Mouse (Mus musculus) bone marrow, adult 2 months (tissue): ENCODE data around the gene Flnc.

ENCODE experiments used
- CTCF ChIP-seq: fragments of 200-500 bp; IDR thresholded peaks from 2 replicates; pipeline ENCODE4 v1.5.1; 2011; ENCODE audit warnings: low read length, control low read depth; ENCODE audit not compliant: control insufficient read depth, insufficient read depth
- POLR2A ChIP-seq: fragments of 200-500 bp; IDR thresholded peaks from 2 replicates; pipeline ENCODE4 v1.6.1; 2011; ENCODE audit warnings: low read depth, mild to moderate bottlenecking, control low read depth, low read length, borderline replicate concordance; ENCODE audit not compliant: control insufficient read depth

DNA sequence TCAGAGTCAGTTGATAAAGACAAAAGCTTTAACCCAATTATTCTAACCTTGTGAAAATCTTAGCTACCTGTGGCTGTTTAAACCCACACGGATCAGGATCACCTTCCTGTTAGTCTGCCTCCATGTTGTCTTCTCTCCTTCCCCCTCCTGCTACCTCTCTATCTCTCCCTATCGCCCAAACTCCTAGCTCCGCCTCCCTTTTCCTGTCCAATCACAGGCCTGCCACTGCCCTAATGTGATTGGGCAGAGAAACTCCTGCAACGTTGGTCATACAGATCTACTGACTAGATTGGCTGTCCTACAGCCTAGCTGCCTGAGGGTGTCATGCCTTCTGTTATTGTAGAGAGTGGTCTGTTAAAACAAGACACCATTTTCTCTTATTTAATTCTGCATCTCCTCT is 16.8 kb downstream of the Flnc start:
- TF ChIP-seq CTCF (no peak), POLR2A (no peak)
